Mouse (Mus musculus): ENCODE measurements around the gene Fiz1.
A peak's percentile ranks its signal among the peaks of the same experiment; 100 is the strongest.

The Fiz1 gene

DNA sequence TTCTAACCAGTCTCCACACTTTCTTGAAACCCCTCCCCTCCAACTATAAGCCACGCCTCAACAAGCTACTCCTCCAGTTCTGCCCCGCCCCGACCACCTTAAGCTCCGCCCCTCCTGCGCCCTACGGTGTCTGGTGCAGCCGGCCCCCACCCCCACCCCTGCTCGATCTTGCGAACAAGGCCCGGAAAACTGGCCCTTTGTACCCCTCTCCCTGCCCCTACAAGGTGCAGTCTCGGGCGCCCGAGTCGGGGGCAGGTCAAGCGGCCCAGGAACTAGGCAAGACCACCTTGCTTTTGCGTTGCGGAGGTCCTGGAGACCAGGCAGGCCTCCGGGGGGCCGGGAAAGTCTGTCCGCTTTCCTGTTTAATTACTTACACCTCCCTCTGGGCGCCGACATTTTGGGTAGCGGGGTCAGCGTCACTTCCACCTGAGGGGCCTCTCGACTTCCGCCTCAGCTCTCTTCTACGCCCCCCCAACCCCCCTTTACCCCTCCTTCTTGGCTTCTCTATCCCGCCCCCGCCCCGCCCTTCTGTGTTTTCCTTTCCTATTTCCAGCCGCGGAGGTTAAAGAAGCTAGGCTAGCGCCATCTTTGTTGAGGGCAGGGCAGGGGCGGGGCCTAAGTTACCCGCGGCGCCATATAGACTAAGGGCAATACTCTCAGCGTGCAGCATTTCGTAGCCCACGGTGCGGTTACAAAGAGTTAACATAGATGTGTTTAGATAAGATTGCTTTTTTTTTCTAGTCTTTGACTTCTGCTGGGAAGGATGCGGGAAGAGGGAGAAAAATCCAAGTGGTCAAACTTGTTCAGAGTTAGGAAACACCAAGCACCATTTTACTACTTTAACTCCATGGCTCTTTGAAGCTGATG is at the start of gene Fiz1, which contains the start of gene Zfp524:
Gene Fiz1, minus strand, starts transcription at position 447 of the 867 bp plus-strand sequence.
Gene Zfp524, plus strand, starts transcription at position 165 of the 867 bp plus-strand sequence.
- DNase-seq (ENCODE audit: low spot score), result peak; percentile 88

DNA sequence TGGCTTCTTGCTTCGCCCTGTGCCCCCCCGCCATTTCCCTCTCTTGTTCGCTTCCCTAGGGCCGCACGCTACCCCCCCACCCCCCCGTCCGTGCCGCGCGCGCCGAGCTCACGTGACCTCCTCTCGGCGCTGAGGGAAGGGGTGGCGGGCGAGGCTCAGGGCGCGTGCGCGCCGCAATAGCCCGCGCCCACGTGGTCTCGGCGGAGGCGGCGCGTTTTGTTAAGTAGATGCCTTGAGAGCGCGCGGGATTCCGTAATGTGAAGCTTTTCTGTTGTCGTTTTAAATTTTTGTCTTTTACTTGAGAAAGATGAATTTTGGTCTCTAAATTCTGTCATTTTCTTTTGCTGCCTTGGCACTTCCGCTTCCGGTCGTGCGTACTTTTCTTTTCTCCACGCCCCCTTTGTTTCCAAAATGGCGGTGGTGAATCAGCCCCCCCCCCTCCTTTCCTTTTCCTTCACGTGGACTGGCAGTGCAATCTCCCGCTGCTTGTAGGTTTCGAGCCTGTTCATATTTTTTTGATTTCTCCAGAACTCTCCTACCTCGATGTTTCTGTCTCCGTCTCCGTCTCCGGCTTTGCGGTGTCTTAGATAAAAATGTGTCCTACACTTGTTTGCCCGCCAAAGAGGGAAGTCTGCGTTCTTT is 48.0 kb upstream of the Fiz1 start:
- no peak for DNase-seq (ENCODE audit: low spot score)

DNA sequence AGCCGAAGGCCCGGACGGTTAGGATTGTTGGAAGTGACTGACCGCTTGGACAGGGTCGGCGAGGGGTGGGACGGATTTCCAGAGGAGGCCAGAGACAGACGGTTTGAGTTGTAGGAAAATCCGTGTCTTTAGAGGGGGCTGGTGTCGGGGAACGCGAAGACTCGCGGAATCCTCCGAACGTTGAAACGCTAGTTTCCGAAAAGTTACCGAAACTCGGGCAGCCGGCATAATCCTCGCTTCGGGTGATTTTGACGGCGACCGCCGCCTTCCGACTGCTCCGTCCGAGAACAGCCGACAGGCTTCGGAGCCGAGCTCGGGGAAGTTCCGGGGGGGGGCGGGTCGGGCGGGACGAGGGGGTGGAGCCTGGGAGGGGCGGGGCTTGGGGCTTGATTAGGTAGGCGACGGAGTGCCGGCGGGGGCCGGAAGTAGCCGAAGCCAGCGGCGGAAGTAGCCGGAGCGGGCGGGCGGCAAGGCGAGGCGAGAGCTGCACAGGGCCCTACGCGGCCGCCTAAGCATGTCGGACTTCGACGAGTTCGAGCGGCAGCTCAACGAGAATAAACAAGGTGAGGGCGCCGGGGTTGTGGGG is 47.4 kb upstream of the Fiz1 start, which contains the start of gene U2af2:
Gene U2af2, plus strand, starts transcription at position 370 of the 586 bp plus-strand sequence.
- peak; percentile 85 for DNase-seq (ENCODE audit: low spot score)

DNA sequence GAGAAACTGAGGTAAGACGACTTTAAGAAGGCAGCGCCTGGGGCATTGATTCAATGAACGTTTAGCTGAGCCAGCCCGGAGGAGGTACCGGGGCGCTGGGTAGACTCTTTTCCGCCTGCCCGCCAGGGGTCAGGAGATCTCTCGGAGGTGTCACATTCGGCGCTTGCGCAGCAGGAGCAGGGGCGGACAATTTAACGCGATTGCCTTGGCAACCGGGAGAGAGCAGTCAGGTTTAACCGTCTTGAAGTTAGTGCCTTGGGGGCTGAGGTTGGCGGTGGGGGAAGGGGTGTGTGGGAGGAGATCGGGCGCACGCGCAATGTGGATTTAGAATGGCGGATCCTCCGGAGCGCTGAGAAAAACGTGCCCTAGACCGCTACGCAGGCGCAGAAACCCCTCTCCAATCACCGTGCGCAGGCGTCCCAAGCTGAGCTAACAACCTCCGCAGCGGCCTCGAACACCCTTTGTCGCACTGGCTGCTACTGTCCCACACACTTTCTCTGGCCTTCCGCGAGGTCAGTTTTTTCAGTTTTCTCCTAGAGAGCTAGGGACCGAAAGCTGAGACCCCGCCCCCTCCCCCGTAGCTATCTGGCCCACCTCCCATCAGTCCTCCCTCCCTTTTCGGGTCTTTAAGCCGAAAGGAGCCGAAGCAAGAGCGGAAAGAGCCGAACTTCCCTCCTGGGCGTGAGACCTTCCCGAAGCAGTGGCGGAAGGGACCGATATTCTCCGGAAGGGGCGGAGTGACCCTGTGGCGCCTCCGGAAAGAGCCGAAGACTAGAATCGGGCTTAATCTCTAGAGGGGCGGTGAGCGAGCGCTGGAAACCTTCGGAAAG is 46.7 kb upstream of the Fiz1 start:
- peak; percentile 96 for DNase-seq (ENCODE audit: low spot score)

GRCm38 (mm10) chr7:5060239-5060731 is 45.8 kb upstream of the Fiz1 start:
- no peak for DNase-seq (ENCODE audit: low spot score)

- DNase-seq (ENCODE audit: low spot score), result no peak
These were observed 44.9 kb upstream of the Fiz1 start for GRCm38 (mm10) chr7:5059421-5059820.

- DNase-seq (ENCODE audit: low spot score), result no peak
These were observed 44.1 kb upstream of the Fiz1 start for GRCm38 (mm10) chr7:5058631-5059030.

DNA sequence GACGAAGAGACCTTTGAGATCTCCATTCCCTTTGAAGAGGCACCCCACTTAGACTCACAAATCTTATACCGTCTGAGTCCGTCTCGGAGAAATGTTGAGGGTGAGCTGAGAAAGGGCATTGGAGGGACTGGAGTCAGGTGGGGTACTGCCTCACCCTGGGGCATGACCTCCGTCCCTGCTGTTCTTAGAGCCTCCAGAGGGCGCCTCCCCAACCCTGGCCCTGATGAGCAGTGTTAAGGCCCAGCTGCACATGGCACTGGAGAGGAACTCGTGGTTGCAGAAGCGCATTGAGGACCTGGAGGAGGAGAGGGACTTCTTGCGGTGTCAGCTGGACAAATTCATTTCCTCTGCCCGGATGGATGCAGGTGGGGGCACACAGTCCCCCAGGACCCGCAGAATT is 43.3 kb upstream of the Fiz1 start:
- DNase-seq (ENCODE audit: low spot score), result no peak

DNA sequence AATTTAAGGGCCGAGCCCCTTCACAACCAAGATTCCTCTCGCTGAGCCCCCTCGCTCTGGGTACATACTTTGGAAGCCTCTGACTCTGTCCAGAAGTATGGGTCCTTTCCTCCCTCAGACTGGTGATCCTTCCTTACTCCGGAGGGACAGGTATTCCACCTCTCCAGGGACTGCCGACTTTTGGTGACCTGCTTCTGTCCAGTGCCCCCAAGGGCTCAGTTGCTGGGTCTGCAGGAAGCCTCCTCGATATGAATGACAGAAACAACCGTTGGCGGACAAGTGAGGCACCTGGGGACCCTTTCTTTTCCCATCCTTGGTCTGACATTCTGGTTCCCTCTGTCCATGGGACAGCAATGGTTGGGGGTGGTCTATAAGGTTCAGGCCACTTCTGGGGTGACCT is 42.9 kb upstream of the Fiz1 start:
- no peak for DNase-seq (ENCODE audit: low spot score)

DNA sequence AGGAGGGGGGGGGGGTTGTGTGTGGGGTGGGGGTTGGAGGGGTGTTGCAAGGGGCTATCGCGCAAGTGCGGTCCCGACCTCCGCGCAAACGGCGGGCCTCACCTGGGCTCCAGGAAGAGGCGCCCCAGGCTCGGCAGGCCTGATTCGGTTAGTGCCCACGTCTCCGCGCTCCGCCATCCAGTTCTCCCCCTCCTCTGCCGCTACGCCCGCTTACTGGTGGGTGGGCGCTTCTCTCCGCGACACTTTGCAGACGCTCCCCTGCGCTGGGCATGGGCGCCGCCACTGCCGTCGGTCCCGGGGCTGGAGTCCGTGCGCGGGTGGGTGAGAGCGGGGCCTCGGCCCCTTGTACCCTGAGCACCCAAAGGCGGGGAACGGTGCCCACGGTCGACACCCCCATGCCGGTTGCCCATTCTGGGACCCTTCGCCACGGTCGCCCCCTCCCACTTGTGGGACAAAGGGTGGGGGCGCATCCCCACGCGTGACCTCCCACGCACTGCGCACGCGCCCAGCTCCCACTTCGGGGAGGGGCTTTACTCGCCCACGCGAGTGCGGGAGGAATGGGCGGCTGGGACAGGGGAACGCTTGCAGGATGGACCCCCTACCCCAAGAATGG is 42.3 kb upstream of the Fiz1 start:
- no peak for DNase-seq (ENCODE audit: low spot score)

- no peak for DNase-seq (ENCODE audit: low spot score)
These were observed 39.1 kb upstream of the Fiz1 start for GRCm38 (mm10) chr7:5053456-5054179.

DNA sequence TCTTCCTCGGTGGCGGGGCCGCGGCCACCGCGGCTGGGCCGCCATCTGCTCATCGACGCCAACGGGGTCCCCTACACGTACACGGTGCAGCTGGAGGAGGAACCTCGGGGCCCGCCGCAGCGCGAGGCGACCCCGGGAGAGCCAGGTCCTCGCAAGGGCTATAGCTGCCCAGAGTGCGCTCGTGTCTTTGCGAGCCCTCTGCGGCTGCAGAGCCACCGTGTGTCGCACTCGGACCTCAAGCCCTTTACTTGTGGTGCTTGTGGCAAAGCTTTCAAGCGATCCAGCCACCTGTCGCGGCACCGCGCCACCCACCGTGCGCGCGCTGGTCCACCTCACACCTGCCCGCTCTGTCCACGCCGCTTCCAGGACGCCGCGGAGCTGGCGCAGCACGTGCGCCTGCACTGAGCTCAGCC is 38.4 kb upstream of the Fiz1 start:
- no peak for DNase-seq (ENCODE audit: low spot score)

DNA sequence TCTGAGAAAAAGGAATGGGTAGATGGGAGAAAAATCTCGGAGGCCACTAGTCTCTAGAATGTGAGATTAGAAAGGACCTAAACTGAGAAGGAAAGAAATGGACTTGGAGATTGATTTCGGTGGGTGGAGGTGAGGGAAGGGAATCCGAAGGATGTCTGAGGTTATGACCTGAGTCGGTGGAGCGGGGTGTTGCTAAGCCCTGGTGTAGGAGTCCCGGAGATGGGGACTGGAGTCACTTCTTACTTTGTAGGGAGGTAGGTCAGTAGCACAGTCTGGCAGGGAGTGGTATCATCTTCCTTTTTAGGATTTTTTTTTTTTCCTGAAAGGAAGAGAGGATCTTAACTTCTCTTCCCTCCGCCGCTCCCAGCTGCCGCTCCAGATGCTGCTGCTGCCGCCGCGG is 37.9 kb upstream of the Fiz1 start:
- no peak for DNase-seq (ENCODE audit: low spot score)

- DNase-seq (ENCODE audit: low spot score), result no peak
These were observed 37.0 kb upstream of the Fiz1 start, which contains the start of gene Zfp580 for GRCm38 (mm10) chr7:5051193-5052192. TSS of gene Zfp580 (plus strand) at chr7:5051538.

DNA sequence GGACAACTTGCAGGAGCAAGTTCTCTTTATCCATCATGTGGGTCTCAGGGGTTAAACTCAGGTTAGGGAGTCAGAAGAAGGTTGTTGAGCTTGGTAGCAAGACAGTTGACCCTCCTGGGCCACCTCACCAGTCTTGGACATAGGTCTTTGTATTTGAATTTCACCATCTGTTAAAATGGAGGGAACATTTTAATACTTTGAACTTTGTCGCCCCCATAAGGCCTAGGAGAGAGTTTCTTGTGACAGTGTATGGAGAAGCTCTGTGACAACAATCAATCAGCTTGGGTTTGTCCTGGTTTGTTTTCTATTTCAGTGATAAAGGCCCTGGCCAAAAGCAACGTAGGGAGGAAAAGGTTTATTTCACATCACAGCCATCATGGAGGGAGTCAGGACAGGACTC is 32.8 kb upstream of the Fiz1 start:
- DNase-seq (ENCODE audit: low spot score), result no peak

GRCm38 (mm10) chr7:5046112-5046511 is 31.6 kb upstream of the Fiz1 start:
- DNase-seq (ENCODE audit: low spot score), result no peak

GRCm38 (mm10) chr7:5044981-5045380 is 30.5 kb upstream of the Fiz1 start:
- DNase-seq (ENCODE audit: low spot score), result no peak

DNA sequence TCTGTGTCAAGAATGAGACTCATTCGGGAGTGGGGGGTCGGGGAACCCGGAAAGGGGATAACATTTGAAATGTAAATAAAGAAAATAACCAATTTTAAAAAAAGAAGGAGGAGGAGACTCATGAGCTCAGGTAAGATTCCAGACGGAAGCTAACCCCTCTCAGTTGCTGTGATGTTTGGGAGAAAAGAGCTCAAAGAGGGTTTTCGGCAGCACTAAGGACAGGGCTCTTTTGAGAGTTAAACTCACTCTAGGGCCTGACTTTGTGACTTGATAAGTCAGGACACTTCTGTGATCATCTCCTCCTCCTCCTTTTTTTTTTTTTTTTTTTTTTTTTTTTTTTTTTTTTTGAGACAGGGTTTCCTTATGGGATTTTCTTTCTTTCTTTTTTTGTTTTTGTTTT is 24.4 kb upstream of the Fiz1 start:
- DNase-seq (ENCODE audit: low spot score), result no peak

DNA sequence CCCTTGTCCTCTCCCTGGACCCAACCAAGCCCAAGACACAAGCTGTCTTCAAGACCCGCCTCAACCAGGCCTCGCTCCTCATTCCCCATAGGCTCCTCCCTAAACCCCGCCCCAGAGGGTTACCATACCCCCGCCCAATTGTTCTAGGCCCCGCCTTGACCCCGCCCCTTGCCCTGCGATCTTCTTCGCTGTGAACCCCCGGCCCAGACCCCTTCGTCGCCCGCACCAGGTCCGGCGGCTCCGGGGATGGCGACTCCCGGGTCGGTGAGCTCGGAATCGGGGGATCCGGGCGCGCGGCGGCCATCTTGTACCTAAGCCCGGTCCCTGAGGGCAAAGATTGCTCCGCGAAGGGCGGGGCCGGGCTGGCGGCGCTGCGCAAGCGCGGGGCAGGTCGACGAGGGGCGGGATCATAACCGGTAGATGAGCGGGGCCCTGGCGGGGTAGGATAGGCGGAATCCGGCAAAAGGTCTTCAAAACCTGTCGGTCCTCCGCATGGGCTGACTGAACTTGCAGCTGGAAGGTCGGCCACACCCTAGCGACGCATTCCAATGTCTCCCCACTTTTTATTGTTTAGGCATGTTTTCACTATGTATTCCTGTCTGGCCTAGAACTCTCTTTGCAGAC is 23.7 kb upstream of the Fiz1 start, which contains the start of gene Zfp784:
Gene Zfp784, minus strand, starts transcription at position 338 of the 624 bp plus-strand sequence.
- peak; percentile 70 for DNase-seq (ENCODE audit: low spot score)
